Mouse (Mus musculus) midbrain, embryonic 12.5 days (tissue): ENCODE measurements around the gene Smox. TPM values are rescaled to one million over a fixed set of nuclear protein-coding genes. Genes with fewer than 3 reads are reported as not detected.

Experiments used
- ATAC-seq: fragments of 200-750 bp; cut with Nextera tagmentation; 2 replicates; pipeline ENCODE4 v1.8.0; 2017; ENCODE audit warnings: low read depth, moderate TSS enrichment, moderate library complexity; ENCODE audit not compliant: low FRiP score
- H3K27ac ChIP-seq: fragments of 300-500 bp; sonication (generic); replicated peaks from 2 replicates; pipeline ENCODE4 v1.5.1; 2016; ENCODE audit warnings: mild to moderate bottlenecking
- H3K27me3 ChIP-seq: fragments of 300-500 bp; sonication (generic); 2 replicates; pipeline ENCODE4 v1.6.1; 2016; ENCODE audit warnings: mild to moderate bottlenecking
- H3K36me3 ChIP-seq: fragments of 300-500 bp; sonication (generic); 2 replicates; pipeline ENCODE4 v1.6.1; 2016
- H3K4me1 ChIP-seq: fragments of 300-500 bp; sonication (generic); 2 replicates; pipeline ENCODE4 v1.6.1; 2016
- H3K4me2 ChIP-seq: fragments of 300-500 bp; sonication (generic); replicated peaks from 2 replicates; pipeline ENCODE4 v1.6.1; 2016; ENCODE audit warnings: mild to moderate bottlenecking, moderate library complexity
- H3K4me3 ChIP-seq: fragments of 300-500 bp; sonication (generic); 2 replicates; pipeline ENCODE4 v1.5.1; 2016; ENCODE audit warnings: mild to moderate bottlenecking
- H3K9ac ChIP-seq: fragments of 300-500 bp; sonication (generic); replicated peaks from 2 replicates; pipeline ENCODE4 v1.6.1; 2016; ENCODE audit warnings: mild to moderate bottlenecking, moderate library complexity
- H3K9me3 ChIP-seq: fragments of 300-500 bp; sonication (generic); 2 replicates; pipeline ENCODE4 v1.6.1; 2016; ENCODE audit warnings: mild to moderate bottlenecking
- WGBS: fragments of 180-500 bp; shearing (Covaris S2); methylation state at CpG from one replicate; pipeline ENCODE4 v1.1.7; 2016; 5-methylcytosine and 5-hydroxymethylcytosine counted together
- polyA plus RNA-seq: library from polyadenylated mRNA; unstranded; fragments of >200 nt; fragmentation: Nextera tagmentation; extraction: Ambion mirVana; gene quantifications from 2 replicates; pipeline ENCODE4 v1.2.1, GENCODE M21; 2016

Gene Smox
- polyA plus RNA-seq, 1 experiment from 2014 or later, result 43.0 TPM

DNA sequence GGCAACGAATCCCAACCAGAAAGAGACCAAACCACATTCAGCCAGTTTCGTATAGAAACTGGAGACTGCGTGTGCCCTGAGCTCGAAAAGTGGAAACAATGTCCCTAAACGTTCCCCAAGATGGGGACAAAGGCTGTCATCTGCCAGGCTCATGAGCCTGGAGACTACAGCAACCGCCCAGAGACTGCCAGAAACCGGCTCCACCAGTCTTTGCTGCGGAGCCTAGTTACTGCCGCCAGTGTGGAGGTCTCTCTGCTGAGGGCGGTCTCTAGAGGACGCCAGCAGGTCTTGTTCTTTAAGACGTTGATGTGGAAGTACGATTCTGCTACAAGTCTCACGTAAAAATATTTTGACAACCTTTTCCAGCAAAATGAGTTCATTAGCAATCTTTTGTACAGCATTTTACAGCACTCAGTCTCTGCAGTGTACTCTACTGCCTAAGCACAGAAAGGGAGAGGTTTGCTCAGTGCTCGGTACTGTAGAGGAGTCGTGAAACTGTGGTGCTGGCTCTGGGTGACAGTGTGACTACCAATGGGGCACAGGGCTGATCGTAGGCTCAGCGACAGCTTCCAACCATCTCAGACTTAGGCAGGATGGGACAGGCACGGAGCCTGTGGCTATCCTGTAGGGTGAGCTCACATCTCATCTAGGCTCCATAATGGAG is 55.6 kb downstream of the Smox start:
- peak overlapping the region; percentile 43; the same call in 1 of the 2 replicates for H3K4me3 ChIP-seq
- H3K9me3 ChIP-seq, result no peaks in the 10 kb centered on the region
- no peak overlapping the region for H3K27ac ChIP-seq
- peak overlapping the region; percentile 63; the same call in 1 of the 2 replicates for H3K4me2 ChIP-seq
- H3K4me1 ChIP-seq, result peaks cover 7% of the 10 kb centered on the region
- ATAC-seq, result no peak
- no peaks in the 10 kb centered on the region for H3K36me3 ChIP-seq
- H3K9ac ChIP-seq, result no peak overlapping the region
- 16% methylated on average over 19 of the region's 19 CpGs for WGBS
- peaks cover 58% of the 10 kb centered on the region for H3K27me3 ChIP-seq

- H3K4me2 ChIP-seq, result no peak overlapping the region
- peaks cover 62% of the 10 kb centered on the region for H3K27me3 ChIP-seq
- no peak for ATAC-seq
- H3K9ac ChIP-seq, result no peak overlapping the region
- 81% methylated on average over 2 of the region's 2 CpGs for whole genome bisulfite sequencing
- no peak overlapping the region for H3K27ac ChIP-seq
- no peaks in the 10 kb centered on the region for H3K36me3 ChIP-seq
- H3K4me1 ChIP-seq, result peaks cover 7% of the 10 kb centered on the region
- H3K4me3 ChIP-seq, result no peak overlapping the region
- H3K9me3 ChIP-seq, result no peaks in the 10 kb centered on the region
These were observed 57.0 kb downstream of the Smox start for GRCm38 (mm10) chr2:131548330-131548729.

GRCm38 (mm10) chr2:131549090-131549489 is 57.8 kb downstream of the Smox start:
- Histone ChIP-seq H3K27me3 (peaks cover 65% of the 10 kb centered on the region), H3K36me3 (no peaks in the 10 kb centered on the region), H3K4me3 (no peak overlapping the region)

GRCm38 (mm10) chr2:131550474-131550873 is 59.2 kb downstream of the Smox start:
- Histone ChIP-seq H3K4me2 (no peak overlapping the region), H3K36me3 (no peaks in the 10 kb centered on the region), H3K4me1 (peaks cover 7% of the 10 kb centered on the region), H3K27ac (no peak overlapping the region), H3K27me3 (peaks cover 61% of the 10 kb centered on the region), H3K9me3 (no peaks in the 10 kb centered on the region), H3K4me3 (no peak overlapping the region), H3K9ac (no peak overlapping the region)
- ATAC-seq, result no peak
- WGBS, result 68% methylated on average over 2 of the region's 2 CpGs

More at GRCm38 (mm10) chr2:131549090-131549489, 57.8 kb downstream of the Smox start:
- Histone ChIP-seq H3K9me3 (no peaks in the 10 kb centered on the region), H3K27ac (no peak overlapping the region), H3K4me2 (no peak overlapping the region), H3K4me1 (peaks cover 7% of the 10 kb centered on the region), H3K9ac (no peak overlapping the region)
- no peak for ATAC-seq
- WGBS, result 89% methylated on average over 5 of the region's 5 CpGs

- Histone ChIP-seq H3K27ac (no peak overlapping the region), H3K36me3 (no peaks in the 10 kb centered on the region), H3K9me3 (no peaks in the 10 kb centered on the region), H3K4me1 (peaks cover 6% of the 10 kb centered on the region), H3K9ac (no peak overlapping the region), H3K4me2 (no peak overlapping the region), H3K4me3 (no peak overlapping the region), H3K27me3 (peaks cover 56% of the 10 kb centered on the region)
- WGBS, result 70% methylated on average over 2 of the region's 2 CpGs
- ATAC-seq, result no peak
These were observed 59.6 kb downstream of the Smox start for GRCm38 (mm10) chr2:131550906-131551305.

- 71% methylated on average over 7 of the region's 7 CpGs for WGBS
- peaks cover 55% of the 10 kb centered on the region for H3K27me3 ChIP-seq
- no peak overlapping the region for H3K9ac ChIP-seq
- H3K4me3 ChIP-seq, result no peak overlapping the region
- no peaks in the 10 kb centered on the region for H3K9me3 ChIP-seq
- ATAC-seq, result no peak
- no peak overlapping the region for H3K27ac ChIP-seq
- no peaks in the 10 kb centered on the region for H3K36me3 ChIP-seq
- no peak overlapping the region for H3K4me2 ChIP-seq
- H3K4me1 ChIP-seq, result no peaks in the 10 kb centered on the region
These were observed 60.7 kb downstream of the Smox start for GRCm38 (mm10) chr2:131551701-131552620.

DNA sequence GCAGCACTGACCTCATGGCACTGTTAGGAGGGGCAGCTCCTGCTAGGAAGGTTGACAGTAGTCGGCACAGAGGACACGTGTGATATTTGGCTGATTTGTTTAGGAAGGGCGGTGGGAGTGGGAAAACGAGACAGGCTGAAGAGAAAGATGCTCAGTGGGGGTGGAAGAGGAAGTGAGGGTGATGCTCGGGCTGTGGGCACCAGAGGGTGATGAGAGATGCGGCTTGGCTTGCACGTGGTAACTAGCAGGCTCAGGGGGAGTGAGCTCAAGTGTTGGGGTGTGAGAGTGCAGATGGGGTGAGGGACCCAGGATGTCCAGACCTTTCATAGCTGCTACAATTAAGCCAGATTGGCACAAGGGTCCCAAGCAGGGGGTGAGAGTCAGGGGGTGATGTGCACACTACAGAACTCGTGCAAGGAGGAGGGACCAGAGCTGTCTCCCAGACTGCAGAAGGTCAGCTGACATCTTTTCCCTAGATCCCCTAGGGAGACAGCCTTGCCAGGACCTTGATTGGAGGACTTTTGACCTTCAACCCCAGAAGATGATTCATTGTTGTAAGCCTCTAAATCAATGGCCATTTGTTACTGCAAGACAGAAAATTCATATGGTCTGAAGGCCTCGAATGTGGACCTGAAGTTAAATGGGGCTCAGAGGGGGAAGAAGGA is 61.6 kb downstream of the Smox start:
- peaks cover 55% of the 10 kb centered on the region for H3K27me3 ChIP-seq

GRCm38 (mm10) chr2:131557896-131558295 is 66.6 kb downstream of the Smox start:
- no peak for ATAC-seq
- H3K4me2 ChIP-seq, result no peak overlapping the region
- H3K9ac ChIP-seq, result no peak overlapping the region
- H3K4me3 ChIP-seq, result no peak overlapping the region
- no peaks in the 10 kb centered on the region for H3K9me3 ChIP-seq
- no peak overlapping the region for H3K27ac ChIP-seq
- H3K27me3 ChIP-seq, result peaks cover 76% of the 10 kb centered on the region
- peaks cover 15% of the 10 kb centered on the region for H3K4me1 ChIP-seq
- H3K36me3 ChIP-seq, result no peaks in the 10 kb centered on the region
- 88% methylated on average over 2 of the region's 2 CpGs for WGBS

More for the DNA sequence above, 61.6 kb downstream of the Smox start:
- no peak overlapping the region for H3K27ac ChIP-seq
- H3K4me2 ChIP-seq, result no peak overlapping the region
- no peak overlapping the region for H3K9ac ChIP-seq
- WGBS, result 41% methylated on average over 9 of the region's 9 CpGs
- H3K4me1 ChIP-seq, result no peaks in the 10 kb centered on the region
- no peak for ATAC-seq
- H3K9me3 ChIP-seq, result no peaks in the 10 kb centered on the region
- no peaks in the 10 kb centered on the region for H3K36me3 ChIP-seq
- no peak overlapping the region for H3K4me3 ChIP-seq

DNA sequence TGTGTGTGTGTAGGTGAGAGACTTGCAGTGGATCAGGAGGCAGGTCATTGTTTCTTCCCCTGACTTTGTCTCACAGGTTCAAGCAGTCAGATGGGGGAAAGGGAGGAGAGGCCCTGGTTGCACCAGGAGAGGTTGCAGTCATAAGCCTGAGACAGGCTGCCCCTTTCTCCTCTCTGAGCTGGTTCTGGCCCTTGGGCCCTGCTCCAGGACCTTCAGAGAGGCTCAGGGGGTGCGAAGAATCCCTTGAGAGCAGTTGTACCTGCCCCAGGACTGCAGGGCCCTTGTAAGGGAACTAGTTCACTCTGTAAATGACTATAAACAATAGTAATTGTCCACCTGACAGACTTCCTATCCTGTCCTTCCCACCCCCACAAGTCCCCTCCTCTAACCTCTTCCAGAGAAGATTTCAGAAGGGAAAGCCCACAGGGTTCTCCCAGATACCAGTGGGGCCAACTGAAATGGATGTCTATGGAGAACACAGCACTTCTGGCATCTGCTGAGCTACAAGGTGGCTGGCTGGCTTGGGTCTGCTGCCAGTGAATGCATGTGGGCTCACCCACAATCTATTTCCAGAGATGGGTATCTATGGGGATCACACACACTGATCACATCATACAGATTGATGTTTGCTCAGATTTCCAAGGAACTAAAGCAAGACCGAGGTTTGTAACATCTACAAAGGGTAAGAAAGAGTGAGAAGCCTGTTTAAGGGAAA is 69.1 kb downstream of the Smox start:
- H3K4me3 ChIP-seq, result no peak overlapping the region
- H3K4me1 ChIP-seq, result peaks cover 18% of the 10 kb centered on the region
- H3K4me2 ChIP-seq, result no peak overlapping the region
- no peak for ATAC-seq
- H3K27ac ChIP-seq, result no peak overlapping the region
- 30% methylated on average over 2 of the region's 2 CpGs for WGBS
- H3K9ac ChIP-seq, result no peak overlapping the region
- peaks cover 87% of the 10 kb centered on the region for H3K27me3 ChIP-seq
- H3K36me3 ChIP-seq, result no peaks in the 10 kb centered on the region
- no peaks in the 10 kb centered on the region for H3K9me3 ChIP-seq

DNA sequence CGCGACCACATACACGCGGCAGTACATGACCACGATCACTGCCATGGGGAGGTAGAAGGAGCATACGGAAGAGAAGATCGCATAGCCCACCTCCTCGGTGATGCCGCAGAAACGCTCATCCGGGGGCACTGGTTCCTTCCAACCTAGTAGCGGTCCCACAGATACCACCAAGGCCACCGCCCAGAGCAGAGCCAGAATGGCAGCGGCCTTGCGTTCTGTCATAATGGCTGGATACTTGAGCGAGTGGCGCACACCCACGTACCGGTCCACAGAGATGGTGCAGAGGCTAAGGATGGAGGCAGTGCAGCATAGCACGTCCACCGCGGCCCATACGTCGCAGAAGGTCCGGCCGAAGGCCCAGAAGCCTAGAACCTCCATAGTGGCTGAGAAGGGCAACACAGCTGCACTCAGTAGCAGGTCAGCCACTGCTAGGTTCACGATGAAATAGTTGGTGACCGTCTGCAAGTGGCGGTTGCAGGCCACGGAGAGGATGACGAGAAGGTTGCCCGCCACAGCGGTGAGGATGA is 70.1 kb downstream of the Smox start:
- WGBS, result 7% methylated on average over 33 of the region's 33 CpGs
- H3K27ac ChIP-seq, result no peak overlapping the region
- peak overlapping the region; percentile 80 for H3K4me2 ChIP-seq
- no peak for ATAC-seq
- H3K9me3 ChIP-seq, result no peaks in the 10 kb centered on the region
- H3K4me3 ChIP-seq, result peak overlapping the region; percentile 53
- peaks cover 85% of the 10 kb centered on the region for H3K27me3 ChIP-seq
- H3K36me3 ChIP-seq, result no peaks in the 10 kb centered on the region
- peaks cover 18% of the 10 kb centered on the region for H3K4me1 ChIP-seq
- H3K9ac ChIP-seq, result no peak overlapping the region

DNA sequence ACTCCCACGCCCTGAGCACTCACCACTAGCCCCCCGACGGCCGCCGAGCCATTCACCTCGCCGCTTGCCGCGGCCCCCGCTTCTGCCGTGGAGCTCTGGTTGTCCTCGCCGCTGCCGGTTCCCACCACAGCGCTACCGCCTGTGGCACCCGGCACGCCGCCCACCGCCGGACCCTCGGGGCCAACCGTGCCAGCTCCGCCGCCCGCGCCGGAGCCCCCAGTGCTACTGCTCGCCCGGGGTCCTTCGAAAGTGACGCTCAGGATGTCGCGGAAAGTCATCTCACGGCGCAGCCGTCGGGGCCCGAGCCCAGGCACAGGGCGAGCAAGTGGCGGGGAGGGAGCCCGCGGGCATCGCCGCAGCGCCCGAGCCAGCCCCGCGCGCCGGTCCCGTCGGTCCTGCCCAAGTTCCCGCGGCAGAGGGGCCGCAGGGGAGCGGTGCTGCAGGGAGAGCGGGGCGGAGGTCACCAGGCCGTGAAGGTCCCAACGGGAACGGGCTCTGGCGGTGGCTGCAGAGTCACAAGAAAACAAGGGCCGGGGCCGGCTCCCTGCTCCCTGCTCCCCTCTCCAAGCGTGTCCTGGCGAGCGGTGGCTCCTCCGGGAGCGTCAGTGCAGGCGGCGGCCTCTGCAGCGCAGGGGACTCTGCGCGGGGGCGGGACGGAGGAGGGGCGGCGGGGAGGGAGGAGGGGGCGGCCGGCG is 70.7 kb downstream of the Smox start, which contains the start of gene Adra1d:
Adra1d (minus strand) TSS at position 393 of the 695 bp plus-strand sequence.
- Histone ChIP-seq H3K4me3 (peak within 1 kb of the TSS; percentile 53), H3K27ac (no peak within 1 kb of the TSS), H3K27me3 (peaks cover 79% of the 10 kb centered on the region), H3K4me1 (peaks cover 18% of the 10 kb centered on the region), H3K9ac (peak within 1 kb of the TSS; percentile 51), H3K4me2 (peak within 1 kb of the TSS; percentile 80), H3K9me3 (no peaks in the 10 kb centered on the region), H3K36me3 (no peaks in the 10 kb centered on the region)
- ATAC-seq, result peak; percentile 68
- 1% methylated on average over 63 of the region's 82 CpGs for WGBS
